Mouse (Mus musculus) lung, embryonic 16.5 days (tissue): Measurements from ENCODE around the gene Slc37a1. TPM values are rescaled to one million over a fixed set of nuclear protein-coding genes. Genes with fewer than 3 reads are reported as not detected.
"Not testable (repeated sequence)": the region's sequence is repeated elsewhere in the genome, so short reads cannot be mapped to it uniquely, and the experiment has no call there.

Experiments used
- ATAC-seq: fragments of 200-750 bp; cut with Nextera tagmentation; 2 replicates; pipeline ENCODE4 v1.8.0; 2017; ENCODE audit warnings: low read depth, mild to moderate bottlenecking, moderate library complexity
- H3K27ac ChIP-seq: fragments of 300-500 bp; sonication (generic); 2 replicates; pipeline ENCODE4 v1.5.1; 2014; ENCODE audit warnings: mild to moderate bottlenecking, control low read depth, low read length
- H3K27me3 ChIP-seq: fragments of 300-500 bp; sonication (generic); 2 replicates; pipeline ENCODE4 v1.6.1; 2014; ENCODE audit warnings: low read depth, low read length, mixed read lengths; ENCODE audit not compliant: control insufficient read depth, insufficient read depth
- H3K36me3 ChIP-seq: fragments of 300-500 bp; sonication (generic); 2 replicates; pipeline ENCODE4 v1.6.1; 2014; ENCODE audit warnings: low read length; ENCODE audit not compliant: control insufficient read depth, insufficient read depth
- H3K4me1 ChIP-seq: fragments of 300-500 bp; sonication (generic); replicated peaks from 2 replicates; pipeline ENCODE4 v1.6.1; 2014; ENCODE audit warnings: low read length, mixed read lengths; ENCODE audit not compliant: control insufficient read depth, insufficient read depth
- H3K4me2 ChIP-seq: fragments of 300-500 bp; sonication (generic); 2 replicates; pipeline ENCODE4 v1.6.1; 2014; ENCODE audit warnings: low read depth, low read length, control low read depth
- H3K4me3 ChIP-seq: fragments of 300-500 bp; sonication (generic); 2 replicates; pipeline ENCODE4 v1.5.1; 2014; ENCODE audit warnings: mild to moderate bottlenecking, low read length, control low read depth
- H3K9ac ChIP-seq: fragments of 300-500 bp; sonication (generic); 2 replicates; pipeline ENCODE4 v1.6.1; 2014; ENCODE audit warnings: low read length, control low read depth
- H3K9me3 ChIP-seq: fragments of 300-500 bp; sonication (generic); 2 replicates; pipeline ENCODE4 v1.6.1; 2016; ENCODE audit warnings: low read length; ENCODE audit not compliant: control insufficient read depth
- WGBS: fragments of 180-500 bp; shearing (Covaris S2); extraction: QIAGEN DNeasy Blood & Tissue Kit; methylation state at CpG from one replicate; pipeline ENCODE4 v1.1.7; 2014; 5-methylcytosine and 5-hydroxymethylcytosine counted together
- polyA plus RNA-seq: library from polyadenylated mRNA; unstranded; fragments of >200 nt; fragmentation: Nextera tagmentation; extraction: Ambion mirVana; gene quantifications from 2 replicates; pipeline ENCODE4 v1.2.1, GENCODE M21; 2015

The Slc37a1 gene
- polyA plus RNA-seq, 1 experiment from 2014 or later: 13.4 TPM

DNA sequence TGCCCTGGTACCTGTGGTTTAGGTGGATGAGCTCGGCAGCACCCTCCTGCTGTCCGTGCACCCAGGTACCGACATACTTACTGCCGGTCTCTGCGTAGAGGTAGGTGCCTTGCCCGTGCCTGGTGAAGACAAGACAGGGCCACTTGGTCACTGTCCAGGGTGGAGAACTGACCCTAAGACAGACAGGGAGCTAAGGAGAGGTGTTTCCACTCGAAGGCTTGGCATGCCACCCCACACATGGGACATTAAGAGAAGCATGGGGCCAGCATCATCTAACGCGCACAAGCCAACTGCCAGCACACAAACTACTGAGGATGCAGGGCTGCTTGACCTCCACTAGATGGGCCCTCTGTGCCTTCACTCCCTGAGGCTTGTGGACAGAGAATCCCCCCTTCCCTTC lies 20.8 kb upstream of the Slc37a1 start:
- Histone ChIP-seq H3K4me1 (no peaks in the 10 kb centered on the region), H3K4me3 (no peak overlapping the region), H3K4me2 (no peak overlapping the region), H3K27ac (no peak overlapping the region), H3K9ac (no peak overlapping the region), H3K36me3 (no peaks in the 10 kb centered on the region), H3K27me3 (no peaks in the 10 kb centered on the region), H3K9me3 (no peaks in the 10 kb centered on the region)
- ATAC-seq: no peak
- 84% methylated on average over 9 of the region's 9 CpGs for WGBS

DNA sequence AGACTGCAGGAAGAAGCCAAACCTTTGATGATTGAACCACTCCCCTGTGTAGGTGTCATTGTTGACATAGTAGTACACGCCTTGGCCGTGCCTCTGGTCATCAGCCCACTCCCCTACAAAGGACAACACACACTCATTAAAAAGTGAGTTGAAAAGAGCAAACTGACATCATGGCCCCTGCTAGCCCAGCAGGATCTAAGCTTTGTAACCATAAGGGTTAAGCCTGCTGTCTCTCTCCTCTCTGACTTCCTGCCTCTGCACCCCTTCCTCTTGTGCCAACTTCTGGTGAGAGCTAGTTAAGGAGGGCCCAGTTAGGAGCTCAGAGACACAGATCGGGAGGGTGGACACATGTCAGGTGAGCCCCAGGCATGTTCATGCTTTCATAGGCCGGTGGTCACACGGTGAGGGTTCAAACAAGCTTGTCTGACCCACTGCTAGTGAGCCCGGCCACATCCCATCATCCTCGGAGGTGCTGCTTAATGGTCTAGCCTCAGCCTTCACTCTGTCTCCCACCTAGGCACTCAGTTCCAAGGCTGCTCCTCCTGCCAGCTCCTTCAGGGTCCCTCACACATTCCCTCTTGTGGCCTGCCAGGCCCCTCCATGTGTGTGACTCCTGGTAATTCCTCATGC lies 20.2 kb upstream of the Slc37a1 start:
- WGBS: 69% methylated on average over 7 of the region's 7 CpGs
- Histone ChIP-seq H3K9me3 (no peaks in the 10 kb centered on the region), H3K4me2 (no peak overlapping the region), H3K4me3 (no peak overlapping the region), H3K27me3 (no peaks in the 10 kb centered on the region), H3K27ac (no peak overlapping the region), H3K36me3 (no peaks in the 10 kb centered on the region), H3K4me1 (no peaks in the 10 kb centered on the region), H3K9ac (no peak overlapping the region)
- ATAC-seq: 0 out of 2 replicates have a peak, but pooled peaks have one; percentile 12

DNA sequence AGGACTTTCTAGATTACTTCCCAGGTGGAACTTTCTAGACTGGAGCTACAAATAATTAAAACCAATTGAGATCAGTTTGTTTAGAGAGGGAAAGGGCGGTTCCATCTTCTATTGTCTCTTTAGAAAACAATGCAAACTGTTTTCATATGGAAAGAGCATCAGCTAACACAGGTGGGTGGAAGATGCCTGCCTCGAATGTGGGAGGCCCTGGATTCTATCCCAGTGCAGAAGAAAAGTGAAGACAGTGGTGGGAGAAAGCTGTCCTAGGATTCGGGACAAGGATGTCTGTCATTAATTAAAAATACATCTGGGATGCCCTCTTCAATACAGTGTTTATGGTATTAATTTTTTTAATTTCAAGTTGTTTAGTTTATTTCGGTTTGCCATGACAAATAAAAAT lies 19.5 kb upstream of the Slc37a1 start:
- 63% methylated on average over 4 of the region's 4 CpGs for WGBS
- H3K9me3 ChIP-seq: no peaks in the 10 kb centered on the region
- H3K4me2 ChIP-seq: no peak overlapping the region
- no peak overlapping the region for H3K9ac ChIP-seq
- H3K36me3 ChIP-seq: no peaks in the 10 kb centered on the region
- no peak overlapping the region for H3K27ac ChIP-seq
- ATAC-seq: no peak
- H3K27me3 ChIP-seq: no peaks in the 10 kb centered on the region
- H3K4me1 ChIP-seq: no peaks in the 10 kb centered on the region
- no peak overlapping the region for H3K4me3 ChIP-seq

DNA sequence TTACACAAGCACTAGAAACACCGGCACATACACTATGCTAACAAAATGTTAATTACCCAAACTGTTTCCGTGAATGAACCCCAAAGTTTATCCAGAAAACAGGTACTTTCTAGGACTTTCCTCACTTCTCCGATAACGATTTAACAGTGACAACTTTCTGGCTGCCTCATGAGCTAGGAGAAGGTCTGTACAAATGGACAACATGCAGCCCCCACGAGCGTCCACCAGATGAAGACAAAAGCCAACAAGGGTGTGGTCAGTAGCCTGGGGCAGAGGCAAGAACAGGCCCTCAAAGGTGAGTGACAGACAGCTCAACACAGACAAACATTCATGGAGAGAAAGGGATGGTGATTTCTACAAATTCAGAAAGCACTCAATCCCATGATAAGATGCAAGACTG lies 19.0 kb upstream of the Slc37a1 start:
- Histone ChIP-seq H3K4me1 (no peaks in the 10 kb centered on the region), H3K4me3 (no peak overlapping the region), H3K36me3 (no peaks in the 10 kb centered on the region), H3K4me2 (no peak overlapping the region), H3K27me3 (no peaks in the 10 kb centered on the region), H3K27ac (no peak overlapping the region), H3K9ac (no peak overlapping the region), H3K9me3 (no peaks in the 10 kb centered on the region)
- ATAC-seq: no peak
- 74% methylated on average over 6 of the region's 6 CpGs for WGBS

DNA sequence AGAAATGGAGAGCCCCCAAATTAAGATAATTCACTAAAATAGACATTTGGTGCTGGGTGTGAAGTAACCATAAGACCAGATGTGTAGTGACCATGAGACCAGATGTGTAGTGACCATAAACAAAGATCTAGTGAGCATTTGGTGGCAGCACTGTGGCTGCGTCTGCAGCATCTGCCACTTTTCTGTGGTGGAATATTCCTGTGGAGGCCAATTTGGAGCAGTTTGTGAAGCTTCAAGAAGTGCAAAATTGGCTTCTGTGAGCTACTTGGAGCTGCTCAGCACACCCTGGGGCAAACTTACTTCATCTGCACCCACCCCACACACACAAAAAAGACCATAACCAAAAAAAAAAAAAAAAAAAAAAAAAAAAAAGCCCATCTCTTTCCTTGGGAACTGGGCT lies 18.6 kb upstream of the Slc37a1 start:
- Histone ChIP-seq H3K27ac (no peak overlapping the region), H3K9me3 (no peaks in the 10 kb centered on the region), H3K4me2 (no peak overlapping the region), H3K27me3 (no peaks in the 10 kb centered on the region), H3K4me1 (no peaks in the 10 kb centered on the region), H3K36me3 (no peaks in the 10 kb centered on the region), H3K9ac (no peak overlapping the region), H3K4me3 (no peak overlapping the region)
- no peak for ATAC-seq
- WGBS: 72% methylated on average over 1 of the region's 1 CpGs

DNA sequence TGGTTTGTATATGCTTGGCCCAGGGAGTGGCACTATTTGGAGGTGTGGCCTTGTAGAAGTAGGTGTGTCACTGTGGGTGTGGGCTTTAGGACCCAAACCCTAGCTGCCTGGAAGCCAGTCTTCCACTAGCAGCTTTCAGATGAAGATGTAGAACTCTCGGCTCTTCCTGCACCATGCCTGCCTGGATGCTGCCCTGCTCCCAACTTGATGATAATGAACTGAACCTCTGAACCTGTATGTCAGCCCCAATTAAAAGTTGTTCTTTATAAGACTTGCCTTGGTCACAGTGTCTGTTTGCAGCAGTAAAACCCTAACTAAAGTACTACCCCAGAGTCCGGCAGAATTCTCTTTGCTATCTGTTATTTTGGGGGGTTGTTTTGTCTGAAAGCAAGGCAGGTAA lies 16.8 kb upstream of the Slc37a1 start:
- H3K4me3 ChIP-seq: no peak overlapping the region
- no peak overlapping the region for H3K9ac ChIP-seq
- H3K9me3 ChIP-seq: no peaks in the 10 kb centered on the region
- H3K4me1 ChIP-seq: no peaks in the 10 kb centered on the region
- H3K36me3 ChIP-seq: no peaks in the 10 kb centered on the region
- 97% methylated on average over 2 of the region's 2 CpGs for WGBS
- no peaks in the 10 kb centered on the region for H3K27me3 ChIP-seq
- no peak for ATAC-seq
- H3K27ac ChIP-seq: no peak overlapping the region
- H3K4me2 ChIP-seq: no peak overlapping the region

DNA sequence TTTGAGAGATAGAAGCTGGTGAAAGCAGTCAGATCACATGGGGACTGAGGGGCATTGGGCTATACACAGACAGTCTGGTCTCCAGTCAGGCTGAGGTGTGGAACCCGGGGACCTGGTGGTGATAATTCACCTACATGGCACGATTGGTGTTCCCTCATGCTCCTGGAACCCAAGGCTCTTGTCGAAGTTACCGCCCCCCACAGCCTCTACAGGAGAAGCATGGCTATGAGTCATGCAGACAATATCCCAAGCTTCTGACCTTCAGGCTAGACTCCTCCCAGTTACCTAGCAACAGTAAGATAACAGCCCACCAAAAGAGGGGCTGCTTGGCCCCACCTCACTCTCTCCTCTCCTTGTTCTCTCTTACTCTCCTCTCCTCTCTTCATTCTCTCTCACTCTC lies 16.3 kb upstream of the Slc37a1 start:
- Histone ChIP-seq H3K4me3 (no peak overlapping the region), H3K27ac (no peak overlapping the region), H3K36me3 (no peaks in the 10 kb centered on the region), H3K9me3 (no peaks in the 10 kb centered on the region), H3K9ac (no peak overlapping the region), H3K4me2 (no peak overlapping the region), H3K27me3 (no peaks in the 10 kb centered on the region), H3K4me1 (no peaks in the 10 kb centered on the region)
- WGBS: 50% methylated on average over 4 of the region's 4 CpGs
- ATAC-seq: no peak

DNA sequence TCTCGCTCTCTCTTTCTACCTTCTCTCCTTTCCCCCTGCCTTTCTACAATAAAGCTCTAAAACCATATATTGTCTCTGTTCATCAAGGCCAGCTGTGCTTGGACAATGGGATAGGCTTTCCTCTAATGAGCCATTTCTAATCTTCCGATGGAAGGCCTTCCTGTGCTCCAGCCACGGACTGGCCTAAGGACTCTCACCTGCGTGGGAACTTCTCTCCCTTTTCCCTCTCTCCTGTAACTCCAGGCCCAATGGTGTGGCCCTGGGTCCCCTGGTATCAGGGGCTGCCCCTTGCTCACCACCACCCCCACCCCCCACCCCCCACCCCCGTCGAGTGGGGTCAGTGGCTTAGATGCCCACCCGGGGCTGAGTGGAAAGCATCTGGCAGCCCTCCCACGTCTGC lies 15.9 kb upstream of the Slc37a1 start:
- not testable (repeated sequence) for H3K4me2 ChIP-seq, H3K36me3 ChIP-seq, ATAC-seq, H3K4me1 ChIP-seq, H3K9me3 ChIP-seq, H3K9ac ChIP-seq, H3K27ac ChIP-seq, H3K4me3 ChIP-seq, H3K27me3 ChIP-seq
- 75% methylated on average over 8 of the region's 8 CpGs for WGBS

DNA sequence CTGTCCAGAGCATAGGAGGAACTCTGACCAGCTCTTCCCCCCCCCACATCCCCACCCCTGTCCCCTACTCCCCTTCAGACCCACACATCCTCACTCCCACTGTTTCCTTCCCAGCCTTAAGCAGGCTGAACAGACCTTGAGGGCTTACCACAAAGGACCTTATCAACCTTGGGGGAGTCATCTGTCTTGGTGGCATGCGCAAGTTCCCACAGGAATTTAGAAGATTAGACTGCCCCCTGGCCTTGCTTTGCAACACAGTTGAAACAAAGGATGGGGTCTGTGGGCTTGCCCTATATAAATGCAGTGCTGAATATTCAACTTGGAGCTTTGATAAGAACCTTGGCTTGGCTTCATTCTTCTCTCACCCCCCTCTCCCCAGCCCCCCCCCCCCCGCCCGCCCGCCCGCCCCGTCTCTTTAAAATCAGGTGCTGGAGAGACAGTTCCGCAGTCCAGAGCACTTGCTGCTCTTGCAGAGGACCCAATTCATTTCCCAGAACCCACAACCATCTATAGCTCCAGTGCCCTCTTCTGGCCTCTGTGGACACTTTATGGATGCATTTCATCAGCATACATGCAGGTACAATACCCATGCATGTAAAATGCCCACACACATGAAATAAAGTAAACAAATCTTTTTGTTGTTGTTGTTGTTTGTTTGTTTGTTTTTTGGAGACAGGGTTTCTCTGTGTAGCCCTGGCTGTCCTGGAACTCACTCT lies 15.3 kb upstream of the Slc37a1 start:
- ATAC-seq: no peak
- H3K27ac ChIP-seq: no peak overlapping the region
- no peaks in the 10 kb centered on the region for H3K36me3 ChIP-seq
- no peak overlapping the region for H3K9ac ChIP-seq
- 47% methylated on average over 3 of the region's 7 CpGs for WGBS
- H3K4me2 ChIP-seq: no peak overlapping the region
- H3K4me1 ChIP-seq: no peaks in the 10 kb centered on the region
- no peaks in the 10 kb centered on the region for H3K27me3 ChIP-seq
- H3K4me3 ChIP-seq: no peak overlapping the region
- no peaks in the 10 kb centered on the region for H3K9me3 ChIP-seq
